Mouse (Mus musculus): ENCODE measurements around the gene Tacr3.

GRCm38 (mm10) chr3:134980140-134980539 is 151.3 kb downstream of the Tacr3 start:
- no peak for TF ChIP-seq CTCF (IDR thresholded peaks at IDR 0.05; ENCODE audit: borderline replicate concordance, insufficient read depth, low read length)
- no peak for TF ChIP-seq POLR2A (IDR thresholded peaks at IDR 0.05; ENCODE audit: low read depth, low read length)

All from embryonic fibroblast, embryonic 13.5 days (primary cell).